Mouse (Mus musculus) cerebellum, postnatal 14 days (tissue): ENCODE measurements around the gene Zfp493.
"Not testable (repeated sequence)": the region's sequence is repeated elsewhere in the genome, so short reads cannot be mapped to it uniquely, and the experiment has no call there.

ENCODE experiments used
- DNase-seq, 2 experiments: peaks; one replicate each; pipeline ENCODE4 v3.0.0; 2021; ENCODE audit warnings: mixed read lengths in 2 of 2

Gene Zfp493

DNA sequence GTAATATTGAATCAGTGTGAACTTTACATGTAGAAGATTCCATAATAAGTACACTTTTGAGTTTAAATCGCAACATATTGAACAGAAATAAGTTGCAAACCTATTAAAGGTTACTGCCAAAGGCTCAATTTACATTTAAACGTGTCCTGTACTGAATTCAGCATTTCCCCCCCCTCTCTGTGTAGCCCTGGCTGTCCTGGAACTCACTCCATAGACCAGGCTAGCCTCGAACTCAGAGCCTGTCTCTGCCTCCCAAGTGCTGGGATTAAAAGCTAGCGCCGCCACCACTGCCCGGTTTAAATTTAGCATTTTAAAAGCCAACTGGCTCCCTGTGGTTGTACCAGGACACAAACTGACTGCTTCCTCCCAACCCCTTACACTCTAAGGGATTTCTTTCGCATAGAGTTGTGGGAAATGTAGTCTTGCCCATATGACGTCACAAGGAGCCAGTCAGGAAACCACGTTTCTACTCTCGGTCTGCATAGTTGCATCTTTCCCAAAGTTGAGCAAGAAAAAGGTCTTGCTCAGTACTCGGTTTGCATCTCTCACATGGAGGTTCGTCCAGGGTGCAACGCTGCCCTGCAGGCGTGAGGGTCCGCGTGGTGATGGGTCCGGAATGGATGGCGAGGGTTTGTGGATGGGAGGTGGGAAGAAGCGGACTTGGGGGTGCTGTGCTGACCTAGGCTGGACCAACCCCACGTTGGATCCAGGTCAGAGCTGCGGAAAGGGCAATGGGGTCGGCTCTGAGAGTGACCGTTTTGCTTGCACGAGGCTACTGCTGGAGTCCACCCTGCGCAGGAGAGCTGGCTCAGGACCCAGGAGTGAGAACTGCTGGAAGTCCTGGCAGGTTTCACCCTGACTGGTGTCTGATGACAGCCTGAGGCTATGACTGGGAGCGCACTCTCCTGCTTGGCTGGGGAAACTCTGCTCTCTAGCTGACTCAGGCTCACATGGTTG lies at the start of gene Zfp493:
Gene Zfp493, plus strand, starts transcription at position 429 of the 957 bp plus-strand sequence.
- peak; percentile 61 to 82 for DNase-seq

DNA sequence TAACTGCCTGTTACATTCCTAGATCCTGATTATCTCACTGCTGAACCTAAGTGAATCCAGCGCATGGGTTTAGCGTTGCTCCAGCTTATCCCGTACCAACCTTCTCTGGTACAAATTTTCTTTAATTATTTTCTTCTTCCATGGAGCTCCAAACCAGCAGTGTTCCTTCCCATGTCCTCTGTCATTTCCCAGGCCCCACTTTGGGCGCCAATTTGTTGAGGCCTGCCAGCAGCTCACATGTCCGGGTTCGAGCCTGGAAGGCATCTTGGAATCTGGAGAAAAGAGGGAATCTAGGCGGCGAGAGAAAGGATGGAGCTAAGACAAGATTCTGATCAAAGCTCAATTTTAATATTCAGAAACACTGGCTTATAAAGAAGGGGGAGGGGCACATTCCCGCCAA lies 45.1 kb upstream of the Zfp493 start:
- not testable (repeated sequence) for DNase-seq

DNA sequence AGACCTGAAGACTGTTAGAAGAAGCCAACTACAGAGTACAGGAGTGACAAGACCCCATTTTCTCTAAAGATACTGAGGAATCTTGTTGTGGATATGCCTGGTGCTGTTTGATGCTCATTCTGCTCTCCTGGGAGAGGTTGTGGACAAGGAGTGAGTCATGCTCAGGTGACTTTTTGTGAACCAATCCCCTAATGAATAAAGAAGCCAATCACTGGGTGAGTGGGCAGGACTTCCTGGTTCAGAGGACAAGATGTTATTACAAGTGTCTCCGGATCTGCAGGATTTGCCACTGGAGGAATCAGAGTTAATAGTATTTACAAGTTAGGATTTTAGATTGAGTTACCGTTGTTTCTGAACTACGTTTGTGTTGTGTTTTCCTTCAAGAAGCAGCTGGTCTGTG lies 36.6 kb upstream of the Zfp493 start:
- DNase-seq = no peak

- no peak for DNase-seq
These were observed 35.6 kb upstream of the Zfp493 start for GRCm38 (mm10) chr13:67743896-67744295.

DNA sequence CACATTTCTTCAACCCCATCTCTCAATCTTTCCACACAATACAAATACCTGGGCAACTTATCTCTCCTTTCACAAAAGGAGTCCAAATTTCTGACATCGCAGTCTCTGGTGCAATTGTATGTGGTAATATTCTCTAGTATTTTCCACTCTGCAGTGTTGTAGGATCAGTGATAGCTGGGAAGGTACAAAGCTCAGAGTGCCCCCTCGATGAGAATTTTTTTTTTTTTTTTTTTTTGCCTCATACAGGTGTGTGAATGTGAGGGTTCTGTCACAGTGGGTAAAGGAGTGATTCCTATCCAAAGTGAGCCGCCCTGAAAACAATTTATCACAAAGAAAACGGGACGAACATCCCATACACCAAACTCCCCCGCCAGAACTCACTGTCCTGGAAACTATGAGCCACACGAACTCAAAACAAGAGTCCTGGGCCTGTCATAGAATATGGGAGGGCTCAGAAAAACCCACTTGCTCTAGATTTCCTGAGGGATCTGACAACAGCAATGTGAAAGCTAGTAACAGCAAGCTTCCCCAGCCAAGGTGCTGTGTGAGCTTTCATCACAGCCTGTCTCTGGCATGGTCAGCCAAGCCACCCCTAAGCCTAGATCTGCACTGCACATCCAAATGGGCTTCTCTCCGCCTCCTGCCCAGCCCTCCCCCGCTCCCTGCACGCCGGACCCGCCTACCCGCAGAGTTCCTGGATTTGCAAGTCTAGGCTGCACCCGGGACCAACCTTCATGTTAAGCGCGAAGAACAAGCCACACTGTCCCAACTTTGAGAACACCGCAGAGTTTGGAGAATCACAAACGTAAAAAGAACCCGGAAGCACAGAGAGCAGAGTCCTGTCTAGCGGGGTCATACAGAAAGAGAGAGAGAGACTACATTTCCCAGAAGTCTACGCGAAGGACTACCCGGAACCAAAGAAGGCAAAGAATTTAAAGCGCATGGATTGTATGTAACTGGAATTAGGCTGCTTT lies 24.9 kb upstream of the Zfp493 start, which contains the start of gene Zfp85:
Gene Zfp85, minus strand, starts transcription at position 896 of the 974 bp plus-strand sequence.
- peak; percentile 74 to 76 for DNase-seq

DNA sequence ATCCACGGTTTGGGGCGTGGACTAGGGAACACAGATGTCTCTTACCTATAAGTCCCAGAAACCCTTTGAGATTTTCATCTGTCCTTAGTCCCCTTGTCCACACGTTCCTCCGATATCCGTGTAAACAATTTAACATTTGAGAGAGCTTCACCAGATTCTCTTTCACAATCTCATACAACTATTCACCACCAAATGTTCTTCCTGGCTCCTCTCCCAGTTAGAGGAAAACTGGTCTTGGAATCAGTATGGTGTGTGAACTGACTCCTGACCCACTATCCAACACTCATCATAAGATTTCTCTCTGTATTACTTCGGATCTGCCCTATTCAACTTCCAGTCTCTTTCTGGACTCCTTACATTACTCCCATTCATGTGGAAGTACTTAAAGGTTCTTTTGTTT lies 23.7 kb upstream of the Zfp493 start:
- DNase-seq = no peak

DNA sequence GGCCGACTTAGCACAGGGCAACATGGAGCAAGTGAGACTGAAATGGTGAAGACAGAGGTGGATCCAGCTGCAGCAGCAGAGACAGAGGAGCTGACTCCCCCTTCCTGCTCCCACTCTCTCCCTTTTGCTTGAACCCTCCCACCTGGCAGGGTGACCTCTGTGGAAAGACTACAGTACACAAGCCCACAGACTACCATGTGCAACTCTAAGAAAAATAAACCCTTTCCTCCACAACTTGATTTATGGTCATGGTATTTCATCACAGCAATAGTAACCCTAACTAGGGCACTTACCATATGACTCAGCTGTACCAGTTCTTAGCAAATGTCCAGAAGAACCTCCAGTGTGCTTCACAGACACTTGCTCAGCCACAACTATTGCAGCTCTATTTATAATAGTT lies 19.5 kb upstream of the Zfp493 start:
- DNase-seq = no peak

DNA sequence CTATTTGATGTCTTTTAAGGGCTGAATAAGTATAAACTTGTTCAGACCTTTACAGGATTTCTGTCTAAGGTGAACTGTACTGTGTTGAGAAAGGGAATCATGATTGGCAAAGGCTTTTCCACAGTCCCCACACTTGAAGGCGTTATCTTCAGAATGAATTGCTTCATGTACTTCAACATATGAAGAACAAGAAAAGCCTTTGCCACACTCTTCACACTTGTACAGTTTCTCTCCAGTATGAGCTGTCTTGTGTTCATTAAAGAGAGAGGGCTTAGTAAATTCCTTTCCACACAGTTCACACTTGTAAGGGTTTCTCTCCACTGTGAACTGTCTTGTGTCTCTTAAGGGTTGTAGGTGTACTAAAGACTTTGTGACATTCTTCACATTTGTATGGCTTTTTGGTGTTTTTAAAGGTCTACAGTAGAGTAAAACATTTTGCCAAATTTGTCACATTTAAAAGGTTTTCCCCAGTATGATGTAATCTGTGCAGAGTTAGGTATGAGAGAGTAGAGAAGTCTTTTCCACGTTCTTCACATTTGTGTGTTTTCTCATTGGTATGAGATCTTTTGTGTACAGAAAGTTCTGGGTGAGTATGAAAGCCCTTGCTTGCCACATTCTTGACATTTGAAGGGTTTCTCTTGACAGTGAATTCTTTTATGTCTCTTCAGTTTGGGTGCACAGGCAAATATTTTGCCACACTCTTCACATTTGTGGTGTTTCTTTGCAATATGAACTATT lies 16.3 kb upstream of the Zfp493 start:
- no peak for DNase-seq

- DNase-seq = no peak
These were observed 12.5 kb downstream of the Zfp493 start for GRCm38 (mm10) chr13:67791921-67792455.

- no peak for DNase-seq
These were observed 19.1 kb downstream of the Zfp493 start for GRCm38 (mm10) chr13:67798618-67799017.

DNA sequence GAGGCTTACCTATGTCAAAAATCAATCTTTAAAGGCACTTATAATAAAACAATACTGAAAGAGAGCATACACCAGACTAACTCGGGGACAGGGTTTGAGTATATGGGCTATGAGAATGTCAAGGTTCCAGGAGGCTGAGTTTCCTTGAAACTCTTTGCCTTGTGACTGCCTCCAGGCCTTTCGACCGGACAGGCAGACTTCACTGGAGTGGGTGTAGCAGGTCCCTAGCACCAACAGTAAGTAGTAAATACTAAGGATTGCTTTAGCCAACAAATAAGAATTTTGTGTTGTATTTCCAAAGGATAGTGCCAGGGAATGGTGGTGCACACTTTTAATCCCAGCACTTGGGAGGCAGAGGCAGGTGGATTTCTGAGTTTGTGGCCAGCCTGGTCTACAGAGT lies 19.7 kb downstream of the Zfp493 start:
- DNase-seq = not testable (repeated sequence)

DNA sequence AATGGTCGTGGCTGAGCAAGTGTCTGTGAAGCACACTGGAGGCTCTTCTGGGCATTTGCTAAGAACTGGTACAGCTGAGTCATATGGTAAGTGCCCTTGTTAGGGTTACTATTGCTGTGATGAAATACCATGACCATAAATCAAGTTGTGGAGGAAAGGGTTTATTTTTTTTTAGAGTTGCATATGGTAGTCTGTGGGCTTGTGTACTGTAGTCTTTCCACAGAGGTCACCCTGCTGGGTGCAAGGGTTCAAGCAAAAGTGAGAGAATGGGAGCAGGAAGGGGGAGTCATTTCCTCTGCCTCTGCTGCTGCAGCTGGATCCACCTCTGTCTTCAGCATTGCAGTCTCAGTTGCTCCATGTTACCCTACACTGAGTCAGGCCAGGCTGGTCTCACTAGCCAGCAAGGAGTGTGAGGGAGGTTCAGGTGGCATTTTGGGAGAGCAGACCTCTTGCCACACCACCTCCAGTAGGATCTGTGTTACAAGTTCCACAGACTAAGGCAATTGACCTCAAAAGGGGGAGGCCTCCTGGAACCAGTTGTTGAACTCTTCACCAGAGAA lies 32.2 kb downstream of the Zfp493 start:
- no peak for DNase-seq

- DNase-seq = no peak
These were observed 33.6 kb downstream of the Zfp493 start for GRCm38 (mm10) chr13:67812961-67813709.

- peak; percentile 73 to 84 for DNase-seq
These were observed 34.5 kb downstream of the Zfp493 start, which contains the start of gene Zfp273 for GRCm38 (mm10) chr13:67813710-67814660. TSS of gene Zfp273 (plus strand) at chr13:67813740.

DNA sequence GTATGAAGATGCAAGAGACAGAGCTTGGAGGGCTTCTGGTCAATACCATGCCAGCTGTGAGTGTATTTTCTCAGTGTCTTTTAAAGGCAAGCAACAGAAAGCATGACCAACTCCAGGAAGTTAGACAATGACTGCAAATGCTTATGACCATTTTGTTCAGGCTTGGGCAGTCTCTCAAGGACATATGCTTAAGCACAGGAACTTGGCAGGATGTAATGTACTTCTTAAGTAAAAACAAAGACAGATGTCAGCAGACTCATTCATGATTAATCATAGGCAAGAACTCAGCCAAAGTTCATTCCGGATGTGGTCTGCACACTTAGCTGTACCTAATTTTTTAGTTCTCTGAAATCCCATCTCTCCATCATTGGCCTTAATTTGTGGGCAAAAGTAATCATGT lies 39.1 kb downstream of the Zfp493 start:
- DNase-seq = no peak

GRCm38 (mm10) chr13:67830911-67831336 lies 51.4 kb downstream of the Zfp493 start, which contains the start of gene Gm10037:
TSS of gene Gm10037 (plus strand) at chr13:67831106.
- peak; percentile 67 to 78 for DNase-seq

GRCm38 (mm10) chr13:67833137-67833536 lies 53.6 kb downstream of the Zfp493 start:
- DNase-seq = not testable (repeated sequence)
